8 mouse cellular contexts compared by ENCODE assay signal in the genomic region with DNA sequence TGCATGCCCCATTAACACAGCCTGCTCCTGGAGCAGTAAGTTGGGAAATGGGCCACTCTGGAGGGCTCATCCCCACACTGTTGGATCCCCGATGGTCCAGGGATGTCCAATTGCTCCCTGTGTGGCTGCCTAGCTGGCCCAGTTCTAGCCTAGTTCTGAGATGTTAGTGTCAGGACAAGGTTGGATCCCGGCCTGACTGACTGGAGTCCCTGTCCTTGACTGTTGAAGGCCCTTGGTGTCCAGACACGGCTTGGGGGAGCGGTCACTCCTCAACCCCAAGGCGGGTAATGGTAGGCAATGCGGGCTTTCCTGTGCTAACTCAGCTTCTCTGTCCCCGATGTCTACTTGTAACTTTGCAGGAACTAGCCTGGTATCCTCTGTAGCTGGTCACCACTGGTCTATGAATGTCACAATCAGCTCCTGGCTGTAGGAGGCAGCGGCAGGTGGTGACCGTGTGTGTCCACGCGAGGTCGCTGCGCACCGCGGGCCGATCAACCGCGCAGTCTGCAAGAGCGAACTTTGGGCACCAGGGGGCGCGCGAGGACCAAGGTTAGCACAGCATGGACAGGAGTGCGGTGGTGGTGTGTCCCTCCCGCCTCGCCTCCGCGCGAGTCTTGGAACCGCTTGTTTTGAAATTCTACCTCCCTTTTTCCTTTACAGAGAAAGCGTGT. TPM values are rescaled to one million over a fixed set of nuclear protein-coding genes. Genes with fewer than 3 reads are reported as not detected.
DNase-seq lines count a peak whose midpoint lies in the region; ATAC-seq lines count a peak whose summit lies in the region.

No protein-coding gene starts in this region.

- DNase-seq in adipocyte (ENCODE audit: low spot score) = peak; percentile 90
- DNase-seq in embryo, embryonic 10 days (ENCODE audit: low spot score) = peak; percentile 97
- peak; percentile 93 for DNase-seq in gastrocnemius, postnatal 14 days
- peak; percentile 49 to 95 for DNase-seq in left cerebral cortex, adult 9 months (ENCODE audit: low spot score in 2 of 2)
- DNase-seq in right cerebral cortex, postnatal 10 days (ENCODE audit: low spot score in 2 of 2) = peak; percentile 91 to 95
- peak; percentile 95 for DNase-seq in urinary bladder, postnatal 14 days (ENCODE audit: low spot score)

- intact Hi-C loops in gastrocnemius, postnatal 14 days (cut with DNase I; ENCODE audit: low total_unique reads) = loop anchor here (2.0 to 5.0 kb wide), 2 partner anchors 73 to 949 kb away; no protein-coding TSS in a partner anchor

- peak; percentile 97 for ATAC-seq in inflammation-experienced regulatory T-cells, adult 6 months
- peak; percentile 100 for ATAC-seq in megakaryocyte progenitor cell, adult 5-6 weeks (replicated peaks; ENCODE audit: poor library complexity)

RNA-seq across cellular contexts. Expression of gene Glrx3, which starts 40.7 kb away (rescaled TPM):
- total RNA-seq in gastrocnemius, postnatal 14 days (2021) = 10 to 100 TPM; 83.3 to 90.5 TPM
- 100 to 1,000 TPM in 2 of 3 experiments, 10 to 100 TPM in 1; 98.5 to 137 (median 126) TPM for polyA plus RNA-seq in inflammation-experienced regulatory T-cells, adult 6 months (2017; shearing (Covaris generic))
- total RNA-seq in megakaryocyte progenitor cell, adult 5-6 weeks (2015) = 135 and 136 TPM in 2 replicates
- total RNA-seq in megakaryocyte progenitor cell, adult 5-6 weeks (2017) = 179 and 183 TPM in 2 replicates

Comparison
In these comparisons a context has a peak if more than half of its experiments do, and no peak if none do; other contexts are left out.
1. Peak in every context shown above with its lines: DNase-seq and ATAC-seq.